Mouse (Mus musculus) spleen, adult 12 weeks (tissue): Measurements from ENCODE around the gene Vps37b.

Experiments
- DNase-seq: peaks from one replicate; pipeline ENCODE4 v3.0.0; 2022; ENCODE audit warnings: low spot score

Gene Vps37b

DNA sequence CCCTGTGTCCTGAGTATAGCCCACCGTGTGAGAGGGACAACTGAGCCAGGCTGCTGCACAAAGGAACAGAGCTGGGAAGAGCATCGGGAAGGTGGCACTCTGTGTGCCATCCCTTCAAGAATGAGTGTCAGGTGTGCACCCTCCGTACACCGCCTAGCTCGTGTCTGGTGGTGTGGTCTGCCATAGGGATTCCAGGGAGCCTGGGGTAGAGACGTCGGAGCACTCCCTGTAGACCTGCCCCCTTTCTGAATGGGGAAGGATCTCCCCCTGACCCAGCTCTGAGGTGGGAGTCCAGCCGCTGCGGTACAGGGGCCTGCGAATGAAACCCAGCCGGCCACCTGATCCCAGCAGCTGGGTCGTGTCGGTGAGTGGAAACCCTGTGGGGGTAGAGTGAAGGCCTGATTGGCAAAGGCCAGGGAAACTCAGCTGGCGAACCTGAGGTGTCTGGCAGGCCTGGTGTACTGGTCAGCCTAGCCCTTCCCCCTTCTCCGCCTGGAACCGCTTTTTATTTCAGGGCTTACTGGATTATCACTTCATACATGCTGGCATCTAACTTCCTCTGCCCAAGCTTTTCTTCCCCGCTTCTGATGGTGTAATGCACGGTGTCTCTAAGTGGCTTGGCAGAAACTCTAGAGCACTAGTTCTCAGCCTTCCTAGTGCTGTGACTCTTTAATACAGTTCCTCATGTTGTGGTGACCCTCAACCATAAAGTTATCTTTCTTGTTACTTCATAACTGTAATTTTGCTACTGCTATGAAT is 52.7 kb downstream of the Vps37b start:
- no peak for DNase-seq

GRCm38 (mm10) chr5:123978131-123978530 is 53.9 kb downstream of the Vps37b start:
- DNase-seq, result no peak

- no peak for DNase-seq
Measured at GRCm38 (mm10) chr5:123977231-123977630, 54.8 kb downstream of the Vps37b start.

GRCm38 (mm10) chr5:123975668-123976180 is 56.3 kb downstream of the Vps37b start:
- no peak for DNase-seq

DNA sequence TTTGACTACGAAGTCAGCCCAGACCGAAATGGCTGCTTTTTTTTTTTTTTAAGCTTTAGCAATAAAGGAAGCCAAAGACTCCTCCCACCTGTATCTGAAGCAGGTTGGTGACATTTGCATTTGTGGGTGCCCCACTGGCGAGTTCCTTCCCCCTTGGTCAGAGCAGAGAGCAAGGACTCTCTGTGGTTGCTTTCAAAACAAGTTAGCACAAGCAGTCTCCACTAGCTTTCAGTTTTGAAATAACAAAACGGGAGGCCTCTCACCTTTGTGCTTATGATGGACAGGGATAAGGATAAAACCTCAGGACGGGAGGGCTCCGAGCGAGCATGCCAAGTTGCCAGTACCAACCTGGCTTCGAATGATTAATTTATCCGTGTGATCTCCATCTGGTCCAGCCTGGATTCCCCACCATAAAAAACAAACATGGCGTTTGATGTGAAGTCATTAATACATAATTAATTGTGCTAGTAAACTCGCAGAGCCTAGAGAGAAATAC is 57.4 kb downstream of the Vps37b start:
- peak; percentile 33 for DNase-seq

- no peak for DNase-seq
Measured at GRCm38 (mm10) chr5:123974179-123974485, 57.9 kb downstream of the Vps37b start.

- peak; percentile 60 for DNase-seq
Measured at GRCm38 (mm10) chr5:123973299-123974178, 58.5 kb downstream of the Vps37b start, which contains the start of gene Hip1r. TSS of gene Hip1r (plus strand) at chr5:123973628.

GRCm38 (mm10) chr5:123972453-123972852 is 59.6 kb downstream of the Vps37b start:
- DNase-seq, result no peak

GRCm38 (mm10) chr5:123970576-123970975 is 61.5 kb downstream of the Vps37b start:
- DNase-seq, result no peak

DNA sequence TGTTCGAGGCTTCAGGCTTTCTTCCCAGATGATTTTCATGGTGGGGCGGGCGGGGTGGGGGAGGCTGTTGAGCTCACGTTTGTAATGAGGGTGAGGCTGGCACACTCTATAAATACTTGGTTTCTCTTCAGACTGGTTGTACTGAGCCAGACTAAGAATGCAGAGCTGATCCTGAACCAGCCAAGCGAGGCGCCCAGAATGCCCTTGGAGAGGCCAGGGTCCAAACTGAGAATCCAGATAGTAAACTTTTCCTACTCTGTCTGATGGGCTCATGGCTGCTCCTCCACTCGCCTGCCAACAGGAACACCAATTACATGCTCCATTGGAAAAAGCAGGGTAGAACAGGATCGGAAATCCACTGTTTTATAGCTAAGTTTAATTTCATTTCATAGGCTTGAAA is 62.9 kb downstream of the Vps37b start:
- no peak for DNase-seq

- no peak for DNase-seq
Measured at GRCm38 (mm10) chr5:123968468-123968867, 63.6 kb downstream of the Vps37b start.

GRCm38 (mm10) chr5:123966759-123967158 is 65.3 kb downstream of the Vps37b start:
- DNase-seq, result no peak

DNA sequence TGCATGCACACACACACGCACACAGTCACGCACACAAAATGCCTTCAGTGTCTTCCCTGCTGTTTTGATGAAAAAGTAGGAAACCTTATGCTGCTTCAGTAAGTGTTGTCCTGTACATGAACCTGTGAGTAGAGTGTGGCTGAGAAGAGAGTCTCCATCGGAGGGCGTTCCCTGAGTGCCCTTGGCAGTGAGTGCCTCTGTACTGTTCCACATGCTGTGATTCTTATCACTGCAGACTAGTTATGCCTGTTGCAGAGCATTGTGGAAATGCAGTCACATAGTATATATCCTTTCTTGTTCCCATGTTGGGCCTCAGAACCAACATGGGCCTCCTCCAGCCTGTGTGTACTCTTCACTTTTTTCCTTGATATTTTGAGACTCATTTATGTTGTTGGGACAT is 67.9 kb downstream of the Vps37b start:
- DNase-seq, result no peak

GRCm38 (mm10) chr5:123961046-123961445 is 71.0 kb downstream of the Vps37b start:
- no peak for DNase-seq

DNA sequence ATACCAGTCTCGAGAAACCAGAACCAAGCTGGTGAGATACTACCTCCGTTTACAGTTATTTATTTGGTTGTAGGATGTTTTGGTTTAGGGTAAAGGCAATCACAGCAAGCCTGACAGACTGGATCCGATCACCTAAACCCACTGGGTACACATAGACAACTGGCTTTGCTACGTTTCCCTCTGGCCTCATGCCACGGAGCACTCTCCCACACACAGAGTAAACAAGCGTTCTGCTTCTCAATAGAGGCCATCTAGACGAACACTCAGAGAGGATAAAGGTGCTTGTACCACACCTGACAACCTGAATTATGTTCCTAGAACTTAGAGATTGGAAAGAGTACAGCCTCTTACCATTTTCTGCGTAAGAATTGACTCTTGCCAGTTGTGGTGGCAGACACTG is 71.9 kb downstream of the Vps37b start:
- no peak for DNase-seq

DNA sequence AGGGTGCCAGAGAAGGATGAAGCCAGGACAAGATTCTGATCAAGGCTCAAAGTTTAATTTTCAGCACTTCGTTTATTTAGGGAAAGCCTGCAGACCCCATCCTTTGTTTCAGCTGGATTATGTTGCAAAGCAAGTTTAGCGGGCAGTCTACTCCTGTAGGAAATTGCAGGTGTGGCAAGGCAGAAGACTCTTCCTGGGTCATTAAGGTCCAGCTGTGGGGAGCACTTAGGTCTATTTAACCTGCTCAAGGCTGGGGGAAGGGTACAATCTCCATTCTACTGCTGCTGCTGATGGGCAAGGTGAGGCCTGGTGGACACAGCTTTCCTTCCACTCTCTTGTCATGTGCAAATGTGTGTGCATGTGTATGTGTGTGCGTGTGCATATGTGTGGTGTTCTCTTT is 73.1 kb downstream of the Vps37b start:
- no peak for DNase-seq

GRCm38 (mm10) chr5:123957213-123957612 is 74.9 kb downstream of the Vps37b start:
- DNase-seq, result no peak
